Mouse (Mus musculus) liver, embryonic 13.5 days (tissue): ENCODE data around the gene Ythdf1. TPM values are rescaled to one million over a fixed set of nuclear protein-coding genes. Genes with fewer than 3 reads are reported as not detected.

Source experiments
- ATAC-seq: fragments of 200-750 bp; cut with Nextera tagmentation; 2 replicates; pipeline ENCODE4 v1.8.0; 2017; ENCODE audit warnings: low read depth, mild to moderate bottlenecking, moderate number of reproducible peaks, moderate library complexity
- DNase-seq: peaks from one replicate; pipeline ENCODE4 v3.0.0; 2022
- H3K27ac ChIP-seq: fragments of 300-500 bp; sonication (generic); 2 replicates; pipeline ENCODE4 v1.5.1; 2015; ENCODE audit warnings: moderate library complexity, mild to moderate bottlenecking, inconsistent platforms
- H3K27me3 ChIP-seq: fragments of 300-500 bp; sonication (generic); 2 replicates; pipeline ENCODE4 v1.6.1; 2015; ENCODE audit warnings: mild to moderate bottlenecking, inconsistent platforms
- H3K36me3 ChIP-seq: fragments of 300-500 bp; sonication (generic); 2 replicates; pipeline ENCODE4 v1.6.1; 2015; ENCODE audit warnings: mild to moderate bottlenecking, inconsistent platforms
- H3K4me1 ChIP-seq: fragments of 300-500 bp; sonication (generic); replicated peaks from 2 replicates; pipeline ENCODE4 v1.6.1; 2015; ENCODE audit warnings: inconsistent platforms
- H3K4me2 ChIP-seq: fragments of 300-500 bp; sonication (generic); 2 replicates; pipeline ENCODE4 v1.6.1; 2015; ENCODE audit warnings: inconsistent platforms, mild to moderate bottlenecking, moderate library complexity
- H3K4me3 ChIP-seq: fragments of 300-500 bp; sonication (generic); replicated peaks from 2 replicates; pipeline ENCODE4 v1.5.1; 2015; ENCODE audit warnings: mild to moderate bottlenecking, inconsistent platforms
- H3K9ac ChIP-seq: fragments of 300-500 bp; sonication (generic); 2 replicates; pipeline ENCODE4 v1.6.1; 2015; ENCODE audit warnings: mild to moderate bottlenecking, inconsistent platforms
- H3K9me3 ChIP-seq: fragments of 300-500 bp; sonication (generic); replicated peaks from 2 replicates; pipeline ENCODE4 v1.6.1; 2016; ENCODE audit warnings: inconsistent platforms
- WGBS: fragments of 180-500 bp; shearing (Covaris S2); methylation state at CpG from one replicate; pipeline ENCODE4 v1.1.7; 2015; ENCODE audit not compliant: insufficient replicate concordance; 5-methylcytosine and 5-hydroxymethylcytosine counted together
- polyA plus RNA-seq: library from polyadenylated mRNA; unstranded; fragments of >200 nt; fragmentation: Nextera tagmentation; extraction: Ambion mirVana; gene quantifications from 2 replicates; pipeline ENCODE4 v1.2.1, GENCODE M21; 2015

Gene Ythdf1
- polyA plus RNA-seq, 1 experiment from 2014 or later: 27.2 TPM

DNA sequence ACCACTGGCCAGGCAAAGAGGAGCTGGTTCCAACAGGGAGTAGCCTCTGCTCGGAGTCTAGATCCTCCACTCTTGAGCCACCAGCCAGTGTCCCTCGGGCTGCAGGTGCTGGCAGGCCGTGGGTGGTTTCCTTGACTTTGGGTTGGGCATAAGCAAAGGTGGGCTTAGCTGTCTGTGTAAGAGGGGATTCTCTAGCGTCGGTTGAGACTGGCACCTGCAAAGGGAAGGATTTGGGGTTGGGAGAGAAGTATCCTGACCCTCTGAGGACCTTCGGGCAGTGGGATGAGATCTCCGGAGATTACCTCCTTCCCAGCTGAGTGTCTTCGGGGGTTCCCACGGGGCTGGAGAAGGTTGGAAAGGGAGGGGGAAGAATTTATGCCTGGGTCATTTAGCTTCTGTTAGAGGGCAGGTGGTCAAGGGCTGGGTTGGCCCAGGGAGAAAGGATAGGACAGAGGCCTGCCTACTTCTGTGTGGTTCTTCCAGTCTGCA is 28.9 kb downstream of the Ythdf1 start:
- DNase-seq: no peak
- Histone ChIP-seq H3K27me3 (peaks cover 100% of the 10 kb centered on the region), H3K9me3 (no peaks in the 10 kb centered on the region), H3K36me3 (no peaks in the 10 kb centered on the region), H3K4me1 (peaks cover 19% of the 10 kb centered on the region), H3K4me2 (no peak overlapping the region), H3K9ac (no peak overlapping the region), H3K27ac (no peak overlapping the region), H3K4me3 (no peak overlapping the region)
- WGBS: 8% methylated on average over 9 of the region's 9 CpGs
- ATAC-seq: no peak

DNA sequence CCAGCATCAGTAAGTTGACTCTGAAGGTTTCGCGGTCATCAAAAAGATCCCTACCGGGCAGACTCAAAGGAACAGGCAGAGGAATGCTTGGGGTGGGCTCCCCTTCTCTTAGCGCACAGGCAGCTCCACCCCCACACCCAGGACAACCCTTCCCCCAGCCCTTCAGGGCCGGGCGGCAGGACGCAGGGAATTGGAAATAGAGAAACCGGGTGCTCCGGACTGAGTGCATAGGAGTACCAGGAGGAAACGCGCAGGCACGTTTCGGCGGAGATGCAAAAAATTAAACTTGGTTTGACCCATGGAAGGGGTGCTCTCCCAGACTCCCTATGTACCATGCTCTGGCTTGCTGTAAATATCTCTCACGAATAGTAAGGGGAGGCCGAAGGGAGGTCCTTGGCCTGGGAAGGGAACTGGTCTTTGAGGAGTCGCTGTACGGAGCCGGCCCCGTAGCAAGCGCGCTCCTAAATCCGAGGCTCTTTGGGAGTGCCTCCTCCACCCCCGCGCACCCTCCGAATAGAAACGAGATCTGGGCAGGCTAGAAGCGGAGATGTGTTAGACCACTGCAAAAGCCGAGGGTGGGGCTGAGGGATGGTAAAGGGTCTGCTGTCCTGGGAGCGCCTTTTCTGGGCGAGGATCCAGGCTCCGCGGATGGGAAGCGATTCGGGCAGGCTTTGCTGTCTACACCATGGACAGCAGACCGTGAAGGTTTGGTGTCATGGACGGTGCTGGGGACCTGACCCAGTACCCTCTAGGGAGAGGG is 29.5 kb downstream of the Ythdf1 start:
- no peaks in the 10 kb centered on the region for H3K36me3 ChIP-seq
- WGBS: 3% methylated on average over 37 of the region's 37 CpGs
- no peak for DNase-seq
- no peak overlapping the region for H3K9ac ChIP-seq
- no peak overlapping the region for H3K4me2 ChIP-seq
- peaks cover 19% of the 10 kb centered on the region for H3K4me1 ChIP-seq
- H3K27ac ChIP-seq: no peak overlapping the region
- peaks cover 98% of the 10 kb centered on the region for H3K27me3 ChIP-seq
- no peaks in the 10 kb centered on the region for H3K9me3 ChIP-seq
- no peak overlapping the region for H3K4me3 ChIP-seq
- no peak for ATAC-seq

DNA sequence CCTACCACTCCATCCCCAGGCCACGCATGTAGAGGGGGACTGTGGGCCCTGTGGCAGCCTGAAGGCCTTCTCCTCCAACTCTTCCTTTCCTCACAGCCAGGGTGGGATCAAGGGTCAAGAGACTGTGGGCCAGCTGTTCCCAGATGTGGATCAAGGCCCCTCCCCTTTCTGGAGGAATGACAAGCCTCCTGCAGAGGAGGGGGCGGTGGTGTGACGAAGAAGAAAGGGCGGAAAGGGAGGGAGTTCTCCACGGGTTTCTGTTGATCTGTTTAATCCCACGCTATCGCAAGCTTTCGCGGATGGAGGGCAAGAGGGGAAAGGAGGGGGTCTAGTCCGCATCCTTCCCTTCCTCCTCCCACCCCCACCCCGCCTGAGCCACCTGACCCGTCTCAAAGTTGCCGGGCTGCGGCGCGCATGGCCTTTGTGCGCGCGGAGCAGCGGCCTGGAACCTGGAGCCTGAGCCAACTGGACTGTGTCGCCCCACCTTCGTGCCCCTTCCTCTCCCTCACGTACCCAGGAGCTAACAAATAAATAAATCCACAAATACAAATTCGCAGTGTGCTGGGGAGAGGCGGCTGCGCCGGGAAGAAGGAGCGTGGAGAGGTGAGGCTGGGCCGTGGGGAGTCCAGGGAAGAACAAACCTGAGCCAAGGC is 30.2 kb downstream of the Ythdf1 start:
- Histone ChIP-seq H3K4me3 (no peak overlapping the region), H3K27me3 (peaks cover 98% of the 10 kb centered on the region), H3K4me1 (peaks cover 19% of the 10 kb centered on the region), H3K9me3 (no peaks in the 10 kb centered on the region), H3K9ac (no peak overlapping the region), H3K27ac (no peak overlapping the region), H3K4me2 (no peak overlapping the region), H3K36me3 (no peaks in the 10 kb centered on the region)
- WGBS: 2% methylated on average over 29 of the region's 29 CpGs
- no peak for ATAC-seq
- no peak for DNase-seq

DNA sequence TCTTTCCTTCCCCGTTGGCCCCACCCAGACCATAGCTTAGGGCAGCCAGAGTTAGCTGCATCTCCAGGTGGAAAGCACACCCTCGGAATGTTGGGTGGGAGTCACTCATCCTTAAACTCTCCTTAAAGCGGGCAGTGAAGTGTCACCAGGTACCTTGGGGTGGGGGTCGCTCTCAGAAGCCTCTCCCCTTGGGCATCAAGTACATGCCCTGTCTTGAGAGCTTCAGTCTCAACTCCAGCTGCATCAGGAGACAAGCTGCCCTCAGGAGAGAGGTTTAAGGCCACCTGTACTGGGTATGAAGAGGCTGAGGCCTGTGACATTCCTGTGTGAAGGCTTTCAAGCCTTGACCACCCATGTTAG is 30.8 kb downstream of the Ythdf1 start:
- no peak for DNase-seq
- H3K4me2 ChIP-seq: no peak overlapping the region
- 12% methylated on average over 4 of the region's 4 CpGs for WGBS

DNA sequence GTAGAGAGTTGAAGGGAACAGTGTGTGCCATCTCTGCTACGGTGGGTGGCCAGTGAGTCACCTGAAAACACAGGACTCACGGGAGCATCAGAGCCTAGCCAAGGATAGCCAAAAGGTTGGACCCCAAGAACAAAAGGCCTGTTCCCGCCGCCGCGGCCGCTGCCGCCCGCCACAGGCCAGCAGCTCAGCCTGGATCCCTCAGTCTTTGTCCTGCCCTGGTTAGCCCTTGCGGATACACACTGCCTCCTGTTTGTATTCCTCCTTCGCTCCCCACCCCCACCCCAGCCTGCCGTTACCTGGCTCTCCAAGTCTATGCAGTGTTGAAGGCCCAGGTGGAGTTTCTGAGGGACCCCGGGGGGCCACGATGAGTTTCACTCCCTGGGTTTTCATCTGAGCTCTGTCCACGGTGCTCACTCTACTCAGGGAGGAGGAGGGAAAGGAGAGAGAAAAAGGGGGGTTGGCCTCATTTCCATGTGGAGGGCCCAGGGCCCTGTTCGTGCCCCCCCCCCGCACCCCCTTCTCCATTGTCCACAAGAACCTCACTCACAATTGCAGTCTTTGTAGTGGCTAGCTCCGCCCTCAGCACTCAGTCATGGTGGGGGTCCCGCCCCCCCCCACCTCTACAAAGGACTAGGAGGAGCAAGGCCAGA is 31.4 kb downstream of the Ythdf1 start:
- DNase-seq: no peak
- Histone ChIP-seq H3K27me3 (peaks cover 90% of the 10 kb centered on the region), H3K36me3 (no peaks in the 10 kb centered on the region), H3K4me2 (no peak overlapping the region), H3K9ac (no peak overlapping the region), H3K9me3 (no peaks in the 10 kb centered on the region), H3K27ac (no peak overlapping the region), H3K4me3 (no peak overlapping the region), H3K4me1 (peaks cover 17% of the 10 kb centered on the region)
- WGBS: 12% methylated on average over 18 of the region's 19 CpGs
- ATAC-seq: no peak

More for the DNA sequence above, 30.8 kb downstream of the Ythdf1 start:
- peaks cover 19% of the 10 kb centered on the region for H3K4me1 ChIP-seq
- no peaks in the 10 kb centered on the region for H3K9me3 ChIP-seq
- H3K4me3 ChIP-seq: no peak overlapping the region
- peaks cover 95% of the 10 kb centered on the region for H3K27me3 ChIP-seq
- ATAC-seq: no peak
- H3K9ac ChIP-seq: no peak overlapping the region
- no peaks in the 10 kb centered on the region for H3K36me3 ChIP-seq
- no peak overlapping the region for H3K27ac ChIP-seq

DNA sequence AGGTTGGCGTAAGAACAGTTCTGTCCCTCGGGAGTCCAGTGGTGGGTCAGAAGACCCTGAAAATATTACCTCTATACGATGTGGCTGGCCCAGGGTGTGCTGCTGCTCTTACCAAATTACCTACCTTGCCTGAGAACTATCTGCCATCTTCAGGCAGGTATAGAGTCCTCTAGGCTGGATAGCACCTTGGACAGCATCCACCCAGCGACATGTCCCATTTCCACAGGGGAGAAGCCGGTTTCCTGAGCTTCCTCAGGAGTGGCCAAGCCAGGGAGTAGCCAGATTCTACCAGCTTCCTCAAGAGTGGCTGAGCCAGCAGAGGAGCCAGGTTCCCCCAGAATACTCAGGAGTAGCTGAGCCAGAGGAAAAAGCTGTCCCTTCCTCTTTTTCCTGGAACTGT is 35.5 kb downstream of the Ythdf1 start:
- no peaks in the 10 kb centered on the region for H3K4me1 ChIP-seq
- ATAC-seq (no peak), DNase-seq (no peak)
- H3K27ac ChIP-seq: no peak overlapping the region
- H3K4me3 ChIP-seq: no peak overlapping the region
- no peak overlapping the region for H3K4me2 ChIP-seq
- no peaks in the 10 kb centered on the region for H3K9me3 ChIP-seq
- H3K9ac ChIP-seq: no peak overlapping the region
- no peaks in the 10 kb centered on the region for H3K36me3 ChIP-seq
- 38% methylated on average over 5 of the region's 5 CpGs for WGBS
- H3K27me3 ChIP-seq: peaks cover 49% of the 10 kb centered on the region

DNA sequence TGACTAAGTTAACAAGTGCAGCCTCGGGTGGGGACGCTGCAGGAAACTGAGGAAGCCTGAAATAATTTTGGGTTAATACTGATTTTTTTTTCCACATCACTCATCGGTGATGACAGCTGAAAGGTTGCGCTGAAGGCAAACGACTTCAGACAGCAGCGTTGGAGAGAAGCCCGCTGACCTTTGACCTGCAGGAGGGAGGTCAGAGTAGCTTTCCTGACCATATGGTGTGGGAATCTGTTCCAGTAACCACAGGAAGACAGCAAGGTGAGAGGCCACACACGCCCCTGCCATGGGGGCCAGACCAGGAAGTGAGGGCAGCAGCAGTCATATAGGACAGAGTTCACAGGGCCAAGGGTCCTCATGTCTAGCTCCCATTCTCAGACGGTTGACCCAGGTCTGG is 39.5 kb downstream of the Ythdf1 start:
- H3K27ac ChIP-seq: no peak overlapping the region
- ATAC-seq: no peak
- H3K4me3 ChIP-seq: no peak overlapping the region
- 44% methylated on average over 9 of the region's 9 CpGs for WGBS
- no peak overlapping the region for H3K9ac ChIP-seq
- no peak for DNase-seq
- H3K27me3 ChIP-seq: peaks cover 14% of the 10 kb centered on the region
- H3K36me3 ChIP-seq: no peaks in the 10 kb centered on the region
- H3K9me3 ChIP-seq: no peaks in the 10 kb centered on the region
- no peaks in the 10 kb centered on the region for H3K4me1 ChIP-seq
- H3K4me2 ChIP-seq: no peak overlapping the region

DNA sequence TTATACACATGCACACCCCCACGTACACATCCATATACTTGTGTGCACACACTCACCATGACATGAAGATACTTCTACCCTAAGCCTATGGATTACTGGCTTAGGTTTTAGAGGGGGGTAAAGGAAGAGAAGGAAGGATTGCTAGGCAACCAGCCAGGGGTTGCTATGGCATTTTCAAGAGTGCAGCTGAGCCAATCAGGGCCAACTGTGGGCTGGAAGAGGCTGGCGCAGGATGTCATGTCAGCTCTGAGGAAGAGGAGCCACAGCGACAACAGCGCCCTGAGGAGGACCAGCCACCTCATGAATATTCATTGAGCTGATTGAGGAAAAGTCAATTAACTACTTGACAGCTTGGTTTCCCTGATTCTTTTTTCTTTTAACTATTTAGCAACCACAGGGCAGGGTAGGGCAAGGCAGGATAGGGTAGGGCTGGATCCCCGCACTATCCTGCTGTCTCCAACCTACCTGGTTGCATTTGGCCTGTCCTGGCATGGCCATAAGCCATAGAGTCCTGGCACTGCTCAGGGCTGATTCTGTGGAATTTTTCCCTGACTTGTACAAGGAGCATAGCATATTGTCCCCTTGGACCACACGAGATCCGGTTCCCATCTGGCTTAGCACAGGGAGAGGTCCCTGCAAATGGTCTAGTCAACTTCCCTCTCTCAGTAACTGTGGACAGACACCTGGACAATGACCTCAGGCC is 41.2 kb downstream of the Ythdf1 start:
- Histone ChIP-seq H3K27me3 (0 out of 2 replicates have a peak, but pooled peaks cover 3% of the 10 kb centered on the region), H3K9ac (no peak overlapping the region), H3K36me3 (no peaks in the 10 kb centered on the region), H3K27ac (no peak overlapping the region), H3K4me3 (no peak overlapping the region), H3K9me3 (no peaks in the 10 kb centered on the region), H3K4me2 (no peak overlapping the region), H3K4me1 (no peaks in the 10 kb centered on the region)
- no peak for DNase-seq
- 33% methylated on average over 7 of the region's 7 CpGs for WGBS
- ATAC-seq: no peak

DNA sequence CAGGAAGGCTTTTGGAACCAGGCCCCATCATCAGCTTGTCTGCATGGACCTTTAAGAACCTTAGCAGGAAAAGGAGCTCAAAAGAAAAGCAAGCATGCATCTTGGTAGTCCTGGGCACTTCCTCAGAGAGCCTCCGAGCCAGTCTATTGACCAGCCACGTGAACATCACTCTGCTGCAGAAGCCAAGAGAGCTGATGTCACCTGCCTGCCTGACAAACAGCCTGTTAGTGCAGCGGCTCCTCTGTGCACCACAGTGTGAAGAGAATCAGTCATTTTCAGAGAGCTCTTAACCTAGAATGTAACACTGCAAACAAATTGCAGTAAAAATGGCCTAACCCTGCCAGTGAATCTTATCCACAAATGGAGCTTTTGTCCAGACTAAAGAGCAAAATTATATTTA is 50.7 kb downstream of the Ythdf1 start:
- ATAC-seq: no peak
- Histone ChIP-seq H3K4me3 (no peak overlapping the region), H3K9me3 (no peaks in the 10 kb centered on the region), H3K27ac (no peak overlapping the region), H3K36me3 (no peaks in the 10 kb centered on the region), H3K4me2 (no peak overlapping the region), H3K9ac (no peak overlapping the region), H3K4me1 (no peaks in the 10 kb centered on the region), H3K27me3 (no peaks in the 10 kb centered on the region)
- DNase-seq: no peak
- WGBS: 31% methylated on average over 3 of the region's 3 CpGs

DNA sequence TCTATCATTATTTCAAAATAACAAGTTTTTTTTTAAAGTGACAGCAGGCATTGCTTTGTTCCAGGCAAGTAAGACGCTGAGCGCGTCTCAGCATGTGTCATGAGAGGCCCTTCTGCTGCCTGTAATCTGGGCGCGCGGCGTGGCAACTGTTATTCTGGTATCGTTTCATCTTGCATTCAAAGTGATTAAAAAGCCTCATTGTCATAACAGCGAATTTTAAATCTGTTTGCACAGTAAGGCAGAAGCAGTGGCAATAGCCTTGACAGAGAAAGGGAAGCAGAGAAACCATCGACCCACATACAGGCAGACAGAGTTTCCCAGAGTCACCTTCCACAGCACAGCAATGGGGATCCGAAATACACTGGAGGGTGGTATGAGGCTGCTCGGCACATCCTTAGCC is 59.2 kb downstream of the Ythdf1 start:
- no peak for DNase-seq
- 0 out of 2 replicates have a peak, but pooled peaks cover 2% of the 10 kb centered on the region for H3K27me3 ChIP-seq
- no peaks in the 10 kb centered on the region for H3K9me3 ChIP-seq
- no peak overlapping the region for H3K4me2 ChIP-seq
- 74% methylated on average over 12 of the region's 12 CpGs for WGBS
- H3K4me3 ChIP-seq: no peak overlapping the region
- no peaks in the 10 kb centered on the region for H3K4me1 ChIP-seq
- no peak overlapping the region for H3K9ac ChIP-seq
- no peak overlapping the region for H3K27ac ChIP-seq
- ATAC-seq: no peak
- no peaks in the 10 kb centered on the region for H3K36me3 ChIP-seq

DNA sequence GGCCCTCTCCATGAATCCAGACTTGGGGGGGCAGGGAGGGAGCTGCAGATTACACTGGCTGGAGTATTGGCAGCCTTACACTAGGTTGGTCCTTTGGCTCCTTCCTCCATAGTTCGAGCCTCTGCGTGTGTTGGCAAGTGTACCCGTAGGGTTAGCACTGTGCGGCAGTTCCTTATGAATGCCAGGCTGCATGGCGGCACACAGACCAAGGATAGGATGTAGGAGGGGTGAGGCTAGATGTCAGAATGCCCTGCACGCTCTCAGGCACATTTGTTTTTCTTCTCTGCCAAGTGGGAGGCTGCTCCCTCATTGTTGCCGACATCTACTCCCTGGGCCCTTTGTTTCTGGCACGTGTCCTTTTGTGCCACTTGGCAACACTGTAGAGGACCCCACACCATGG is 63.6 kb downstream of the Ythdf1 start:
- H3K36me3 ChIP-seq: no peaks in the 10 kb centered on the region
- DNase-seq: no peak
- H3K9me3 ChIP-seq: no peaks in the 10 kb centered on the region
- no peak overlapping the region for H3K9ac ChIP-seq
- no peak overlapping the region for H3K4me3 ChIP-seq
- peaks cover 29% of the 10 kb centered on the region for H3K27me3 ChIP-seq
- no peak for ATAC-seq
- H3K4me1 ChIP-seq: no peaks in the 10 kb centered on the region
- H3K4me2 ChIP-seq: no peak overlapping the region
- WGBS: 63% methylated on average over 8 of the region's 8 CpGs
- H3K27ac ChIP-seq: no peak overlapping the region
